Comparison of ENCODE assay signal across 17 mouse cellular contexts in the genomic region with DNA sequence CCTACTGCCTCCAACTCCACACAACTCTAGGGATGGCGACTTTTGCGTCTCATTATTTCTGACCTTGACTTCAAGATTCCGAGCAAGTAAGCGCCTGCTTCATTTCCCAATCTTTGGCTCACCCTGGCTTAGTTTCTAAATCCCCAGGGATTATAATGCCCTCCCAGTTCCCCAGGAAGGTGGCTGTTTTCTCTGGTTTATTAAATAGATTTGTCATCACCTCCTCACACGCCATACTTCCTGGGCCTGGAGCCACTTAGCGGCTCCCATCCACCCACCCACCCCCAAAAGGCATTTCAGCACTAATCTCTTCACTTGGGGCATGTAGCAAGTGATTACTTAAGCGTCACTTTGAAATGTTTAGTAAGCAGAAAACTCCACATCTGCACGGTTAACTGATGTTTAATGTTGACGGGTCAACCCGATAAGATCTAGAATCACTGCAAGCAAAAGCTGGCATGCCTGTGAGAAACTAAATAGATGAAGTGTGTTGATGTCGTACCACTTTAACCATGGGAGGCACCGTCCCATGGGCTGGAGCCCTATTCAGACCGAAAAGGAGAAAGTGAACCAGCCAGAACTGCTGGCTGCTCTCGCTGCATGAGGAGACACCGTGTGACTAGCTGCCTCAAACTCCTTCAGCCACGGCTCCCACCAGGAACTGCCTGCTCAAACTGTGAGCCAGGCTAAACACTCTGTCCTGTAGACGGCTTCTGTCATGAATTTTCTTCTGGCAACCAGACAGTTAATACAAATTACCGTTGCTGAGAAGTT. TPM values are rescaled to one million over a fixed set of nuclear protein-coding genes. Genes with fewer than 3 reads are reported as not detected.
DNase-seq lines count a peak whose midpoint lies in the region; ATAC-seq and TF ChIP-seq lines count a peak whose summit lies in the region.
"Had no signal": no experiment of that assay in that cellular context is flagged by ENCODE, and none has a peak within 500 bp of the region (broad histone marks: within the 10 kb centered on the region; RNA-seq: fewer than 3 reads in every experiment).

No protein-coding gene starts in this region.

- no peaks in the 10 kb centered on the region for H3K27me3 ChIP-seq in heart, embryonic 15.5 days
- no peaks in the 10 kb centered on the region for H3K27me3 ChIP-seq in midbrain, embryonic 11.5 days (ENCODE audit: control insufficient read depth, insufficient read depth, low read length)
- no peaks in the 10 kb centered on the region for H3K27me3 ChIP-seq in midbrain, postnatal 0 days (ENCODE audit: insufficient read depth, low read length)
- H3K27me3 ChIP-seq: liver, embryonic 15.5 days; midbrain, embryonic 12.5 days had no signal

- peaks cover 39% of the 10 kb centered on the region for H3K4me1 ChIP-seq in heart, embryonic 15.5 days (replicated peaks)
- H3K4me1 ChIP-seq in midbrain, embryonic 11.5 days (ENCODE audit: control insufficient read depth, insufficient read depth, low read length) = no peaks in the 10 kb centered on the region
- H3K4me1 ChIP-seq in midbrain, postnatal 0 days (ENCODE audit: insufficient read depth, low read length) = no peaks in the 10 kb centered on the region
- peaks cover 12% of the 10 kb centered on the region for H3K4me1 ChIP-seq in brown adipose tissue, adult 24 weeks (ENCODE audit: control insufficient read depth, insufficient read depth, insufficient read length, low read length)
- H3K4me1 ChIP-seq: midbrain, embryonic 12.5 days had no signal

- H3K36me3 ChIP-seq in heart, embryonic 15.5 days = no peaks in the 10 kb centered on the region
- H3K36me3 ChIP-seq in midbrain, embryonic 11.5 days (ENCODE audit: control insufficient read depth, insufficient read depth, low read length) = no peaks in the 10 kb centered on the region
- no peaks in the 10 kb centered on the region for H3K36me3 ChIP-seq in midbrain, postnatal 0 days (ENCODE audit: insufficient read depth, low read length)
- H3K36me3 ChIP-seq: liver, embryonic 15.5 days; midbrain, embryonic 12.5 days had no signal

- DNase-seq in heart, adult 8-10 months (ENCODE audit: low spot score) = no peak
- DNase-seq in midbrain, embryonic 11.5 days (ENCODE audit: low spot score, missing footprints) = peak; percentile 76
- no peak for DNase-seq in midbrain, postnatal 0 days (ENCODE audit: low spot score)
- peak; percentile 48 for DNase-seq in yolk sac, embryonic 10.5 days (ENCODE audit: low spot score)
- no peak for DNase-seq in embryo, embryonic 10 days (ENCODE audit: low spot score)
- DNase-seq: adrenal gland, adult 8-10 months; cerebellum, adult 11-12 months; cerebellum, postnatal 25 days; kidney, adult 2 months; right cerebral cortex, postnatal 4 days; thymus, adult 2 months had no signal

- no peak overlapping the region for H3K9ac ChIP-seq in heart, embryonic 15.5 days
- H3K9ac ChIP-seq in midbrain, embryonic 11.5 days (ENCODE audit: low read length) = no peak overlapping the region
- no peak overlapping the region for H3K9ac ChIP-seq in midbrain, postnatal 0 days (replicated peaks; ENCODE audit: low read length, poor library complexity, severe bottlenecking)
- H3K9ac ChIP-seq: liver, embryonic 15.5 days; midbrain, embryonic 12.5 days had no signal

- H3K4me2 ChIP-seq in heart, embryonic 15.5 days = peak overlapping the region; percentile 17
- no peak overlapping the region for H3K4me2 ChIP-seq in midbrain, embryonic 11.5 days
- H3K4me2 ChIP-seq in midbrain, postnatal 0 days (ENCODE audit: low read depth, low read length, poor library complexity, severe bottlenecking) = no peak overlapping the region
- H3K4me2 ChIP-seq: liver, embryonic 15.5 days; midbrain, embryonic 12.5 days had no signal

- no peaks in the 10 kb centered on the region for H3K9me3 ChIP-seq in heart, embryonic 15.5 days (replicated peaks)
- H3K9me3 ChIP-seq in midbrain, embryonic 11.5 days (ENCODE audit: control insufficient read depth, low read length) = no peaks in the 10 kb centered on the region
- no peaks in the 10 kb centered on the region for H3K9me3 ChIP-seq in midbrain, postnatal 0 days (ENCODE audit: low read length)
- H3K9me3 ChIP-seq: liver, embryonic 15.5 days; midbrain, embryonic 12.5 days had no signal

- H3K4me3 ChIP-seq in heart, embryonic 15.5 days = no peak overlapping the region
- H3K4me3 ChIP-seq in midbrain, embryonic 11.5 days (ENCODE audit: low read depth, low read length) = no peak overlapping the region
- H3K4me3 ChIP-seq in midbrain, postnatal 0 days (ENCODE audit: low read depth, low read length) = no peak overlapping the region
- H3K4me3 ChIP-seq in brown adipose tissue, adult 24 weeks (ENCODE audit: insufficient read depth, low read depth, low read length) = no peak overlapping the region
- H3K4me3 ChIP-seq: erythroblast, embryonic 14.5 days; liver, embryonic 15.5 days; midbrain, embryonic 12.5 days had no signal

- 42% methylated on average over 18 of the region's 18 CpGs for WGBS in heart, embryonic 15.5 days
- 75% methylated on average over 18 of the region's 18 CpGs for WGBS in midbrain, embryonic 11.5 days
- 69% methylated on average over 18 of the region's 18 CpGs for WGBS in midbrain, postnatal 0 days

- TF ChIP-seq CTCF in midbrain, postnatal 0 days (IDR thresholded peaks at IDR 0.05) = no peak

- no peak overlapping the region for H3K27ac ChIP-seq in heart, embryonic 15.5 days
- no peak overlapping the region for H3K27ac ChIP-seq in midbrain, embryonic 11.5 days (ENCODE audit: low read depth, low read length)
- no peak overlapping the region for H3K27ac ChIP-seq in midbrain, postnatal 0 days (ENCODE audit: low read depth, low read length)
- H3K27ac ChIP-seq in brown adipose tissue, adult 24 weeks (replicated peaks; ENCODE audit: low read depth, low read length) = peak overlapping the region; percentile 83
- H3K27ac ChIP-seq: liver, embryonic 15.5 days; macrophage; midbrain, embryonic 12.5 days had no signal

- ATAC-seq in heart, embryonic 15.5 days (replicated peaks; ENCODE audit: insufficient number of reproducible peaks, insufficient read depth, low FRiP score, low read depth) = no peak
- ATAC-seq in midbrain, embryonic 11.5 days (ENCODE audit: low FRiP score) = no peak
- no peak for ATAC-seq in midbrain, postnatal 0 days (ENCODE audit: low FRiP score)

RNA-seq across cellular contexts. Expression of a gene that starts 19.7 kb away (rescaled TPM):
- polyA plus RNA-seq in heart, embryonic 15.5 days (2015; fragmentation: Nextera tagmentation; extraction: Ambion mirVana) = 120 and 130 TPM in 2 replicates
- 10 to 100 TPM; 49.7 to 54.4 (median 53.0) TPM for total RNA-seq in heart, adult 8-10 months (2022)
- polyA plus RNA-seq in midbrain, embryonic 11.5 days (2014; fragmentation: Nextera tagmentation; extraction: Ambion mirVana) = 194 and 208 TPM in 2 replicates
- 69.1 and 84.3 TPM in 2 replicates for total RNA-seq in midbrain, postnatal 0 days (2014; rRNA removed)
- 188 and 190 TPM in 2 replicates for polyA plus RNA-seq in midbrain, postnatal 0 days (2015; fragmentation: Nextera tagmentation; extraction: Ambion mirVana)
- 158 and 181 TPM in 2 replicates for polyA plus RNA-seq in brown adipose tissue, adult 24 weeks (2012; ENCODE audit: insufficient read depth, insufficient read length, missing spikeins)

Comparison
In these comparisons a context has a peak if more than half of its experiments do, and no peak if none do; other contexts are left out.
1. DNase-seq: peak in midbrain, embryonic 11.5 days (single experiment) and yolk sac, embryonic 10.5 days (single experiment); none in heart, adult 8-10 months (single experiment), midbrain, postnatal 0 days (single experiment) and embryo, embryonic 10 days (single experiment).